Comparison of ENCODE assay signal across 13 mouse cellular contexts in genomic region chr3:54592655-54593428, GRCm38 (mm10).
DNase-seq lines count a peak whose midpoint lies in the region; ATAC-seq and TF ChIP-seq lines count a peak whose summit lies in the region.
"Had no signal": no experiment of that assay in that cellular context is flagged by ENCODE, and none has a peak within 500 bp of the region (broad histone marks: within the 10 kb centered on the region; RNA-seq: fewer than 3 reads in every experiment).

No protein-coding gene starts in this region.

- no peak overlapping the region for H3K4me3 ChIP-seq in midbrain, embryonic 11.5 days (ENCODE audit: low read depth, low read length)
- no peak overlapping the region for H3K4me3 ChIP-seq in midbrain, postnatal 0 days (ENCODE audit: low read depth, low read length)
- no peak overlapping the region for H3K4me3 ChIP-seq in embryonic facial prominence, embryonic 14.5 days (ENCODE audit: low read depth, low read length)
- no peak overlapping the region for H3K4me3 ChIP-seq in midbrain, embryonic 14.5 days (replicated peaks; ENCODE audit: low read depth, low read length)
- H3K4me3 ChIP-seq: intestine, embryonic 15.5 days; layer of hippocampus, adult 2 months had no signal

- WGBS in midbrain, embryonic 11.5 days: 84% methylated on average over 14 of the region's 14 CpGs
- WGBS in midbrain, postnatal 0 days: 78% methylated on average over 14 of the region's 14 CpGs
- 49% methylated on average over 14 of the region's 14 CpGs for WGBS in embryonic facial prominence, embryonic 14.5 days
- WGBS in midbrain, embryonic 14.5 days: 76% methylated on average over 14 of the region's 14 CpGs

- H3K27ac ChIP-seq in midbrain, embryonic 11.5 days (ENCODE audit: low read depth, low read length): no peak overlapping the region
- H3K27ac ChIP-seq in midbrain, postnatal 0 days (ENCODE audit: low read depth, low read length): no peak overlapping the region
- peak overlapping the region; percentile 28; the same call in 1 of the 2 replicates for H3K27ac ChIP-seq in embryonic facial prominence, embryonic 14.5 days (replicated peaks; ENCODE audit: low read depth, low read length)
- H3K27ac ChIP-seq in midbrain, embryonic 14.5 days (replicated peaks; ENCODE audit: low read depth, low read length): no peak overlapping the region
- H3K27ac ChIP-seq: intestine, embryonic 15.5 days; layer of hippocampus, adult 2 months had no signal

- TF ChIP-seq CTCF in midbrain, postnatal 0 days (IDR thresholded peaks at IDR 0.05): no peak

- H3K4me2 ChIP-seq in midbrain, embryonic 11.5 days: no peak overlapping the region
- H3K4me2 ChIP-seq in midbrain, postnatal 0 days (ENCODE audit: low read depth, low read length, poor library complexity, severe bottlenecking): no peak overlapping the region
- no peak overlapping the region for H3K4me2 ChIP-seq in embryonic facial prominence, embryonic 14.5 days (ENCODE audit: low read depth, low read length)
- H3K4me2 ChIP-seq in midbrain, embryonic 14.5 days (ENCODE audit: low read length): no peak overlapping the region
- H3K4me2 ChIP-seq: intestine, embryonic 15.5 days had no signal

- no peaks in the 10 kb centered on the region for H3K4me1 ChIP-seq in midbrain, embryonic 11.5 days (ENCODE audit: control insufficient read depth, insufficient read depth, low read length)
- H3K4me1 ChIP-seq in midbrain, postnatal 0 days (ENCODE audit: insufficient read depth, low read length): no peaks in the 10 kb centered on the region
- peaks cover 6% of the 10 kb centered on the region; the same call in 1 of the 2 replicates for H3K4me1 ChIP-seq in embryonic facial prominence, embryonic 14.5 days (ENCODE audit: control insufficient read depth, insufficient read depth, low read length)
- H3K4me1 ChIP-seq in midbrain, embryonic 14.5 days (ENCODE audit: control insufficient read depth, insufficient read depth, low read length): no peaks in the 10 kb centered on the region

- no peaks in the 10 kb centered on the region for H3K27me3 ChIP-seq in midbrain, embryonic 11.5 days (ENCODE audit: control insufficient read depth, insufficient read depth, low read length)
- no peaks in the 10 kb centered on the region for H3K27me3 ChIP-seq in midbrain, postnatal 0 days (ENCODE audit: insufficient read depth, low read length)
- no peaks in the 10 kb centered on the region for H3K27me3 ChIP-seq in embryonic facial prominence, embryonic 14.5 days (replicated peaks; ENCODE audit: control insufficient read depth, insufficient read depth, low read length)
- H3K27me3 ChIP-seq in midbrain, embryonic 14.5 days (ENCODE audit: control insufficient read depth, insufficient read depth, low read length): no peaks in the 10 kb centered on the region
- H3K27me3 ChIP-seq: intestine, embryonic 15.5 days had no signal

- H3K9ac ChIP-seq in midbrain, embryonic 11.5 days (ENCODE audit: low read length): no peak overlapping the region
- no peak overlapping the region for H3K9ac ChIP-seq in midbrain, postnatal 0 days (replicated peaks; ENCODE audit: low read length, poor library complexity, severe bottlenecking)
- H3K9ac ChIP-seq in embryonic facial prominence, embryonic 14.5 days (ENCODE audit: low read depth, low read length): no peak overlapping the region
- H3K9ac ChIP-seq in midbrain, embryonic 14.5 days (replicated peaks; ENCODE audit: low read length): no peak overlapping the region
- H3K9ac ChIP-seq: forebrain, postnatal 0 days; intestine, embryonic 15.5 days had no signal

- no peaks in the 10 kb centered on the region for H3K36me3 ChIP-seq in midbrain, embryonic 11.5 days (ENCODE audit: control insufficient read depth, insufficient read depth, low read length)
- no peaks in the 10 kb centered on the region for H3K36me3 ChIP-seq in midbrain, postnatal 0 days (ENCODE audit: insufficient read depth, low read length)
- H3K36me3 ChIP-seq in embryonic facial prominence, embryonic 14.5 days (ENCODE audit: control insufficient read depth, insufficient read depth, low read length): no peaks in the 10 kb centered on the region
- no peaks in the 10 kb centered on the region for H3K36me3 ChIP-seq in midbrain, embryonic 14.5 days (ENCODE audit: control insufficient read depth, insufficient read depth, low read length)
- H3K36me3 ChIP-seq: intestine, embryonic 15.5 days had no signal

- peaks cover 4% of the 10 kb centered on the region; the same call in 1 of the 2 replicates for H3K9me3 ChIP-seq in midbrain, embryonic 11.5 days (ENCODE audit: control insufficient read depth, low read length)
- no peaks in the 10 kb centered on the region for H3K9me3 ChIP-seq in midbrain, postnatal 0 days (ENCODE audit: low read length)
- peaks cover 4% of the 10 kb centered on the region; the same call in 1 of the 2 replicates for H3K9me3 ChIP-seq in embryonic facial prominence, embryonic 14.5 days (ENCODE audit: control insufficient read depth, low read length)
- no peaks in the 10 kb centered on the region for H3K9me3 ChIP-seq in midbrain, embryonic 14.5 days (ENCODE audit: control insufficient read depth, low read length)
- H3K9me3 ChIP-seq: intestine, embryonic 15.5 days had no signal

- no peak for ATAC-seq in midbrain, embryonic 11.5 days (ENCODE audit: low FRiP score)
- no peak for ATAC-seq in midbrain, postnatal 0 days (ENCODE audit: low FRiP score)
- ATAC-seq in embryonic facial prominence, embryonic 14.5 days (ENCODE audit: low read depth): peak; percentile 37; the same call in 1 of the 2 replicates
- peak; percentile 63 for ATAC-seq in megakaryocyte, adult 5-6 weeks (ENCODE audit: poor library complexity, severe bottlenecking)
- no peak for ATAC-seq in midbrain, embryonic 14.5 days (ENCODE audit: low FRiP score, low TSS enrichment)
- no peak for ATAC-seq in erythroblast, adult 5-6 weeks (replicated peaks; ENCODE audit: low FRiP score, poor library complexity, severe bottlenecking)
- ATAC-seq: forebrain, postnatal 0 days; intestine, embryonic 15.5 days had no signal

- peak; percentile 69 for DNase-seq in midbrain, embryonic 11.5 days (ENCODE audit: low spot score, missing footprints)
- no peak for DNase-seq in midbrain, postnatal 0 days (ENCODE audit: low spot score)
- DNase-seq in embryonic facial prominence, embryonic 14.5 days (ENCODE audit: low spot score): peak; percentile 53
- peak; percentile 18 to 38 for DNase-seq in thymus, postnatal 36 days
- DNase-seq in midbrain, embryonic 14.5 days: no peak
- no peak for DNase-seq in layer of hippocampus, postnatal 25 days (ENCODE audit: extremely low spot score in 1 of 2, low spot score in 1 of 2)
- DNase-seq: adrenal gland, postnatal 36 days; cerebellum, adult 8-10 months; forebrain, postnatal 0 days had no signal

Comparison
In these comparisons a context has a peak if more than half of its experiments do, and no peak if none do; other contexts are left out.
1. DNase-seq: peak in midbrain, embryonic 11.5 days (single experiment), embryonic facial prominence, embryonic 14.5 days (single experiment) and thymus, postnatal 36 days (2 of 2); none in midbrain, postnatal 0 days (single experiment), midbrain, embryonic 14.5 days (single experiment) and layer of hippocampus, postnatal 25 days (0 of 2).
2. ATAC-seq: peak in embryonic facial prominence, embryonic 14.5 days (single experiment) and megakaryocyte, adult 5-6 weeks (single experiment); none in midbrain, embryonic 11.5 days (single experiment), midbrain, postnatal 0 days (single experiment), midbrain, embryonic 14.5 days (single experiment) and erythroblast, adult 5-6 weeks (single experiment).